Mouse (Mus musculus): ENCODE data around the gene Tmem219.
A peak's percentile ranks its signal among the peaks of the same experiment; 100 is the strongest.
"Not testable (repeated sequence)": the region's sequence is repeated elsewhere in the genome, so short reads cannot be mapped to it uniquely, and the experiment has no call there.

Gene Tmem219

GRCm38 (mm10) chr7:126921563-126921962 lies 1.2 kb downstream of the Tmem219 start:
- no peak for DNase-seq

DNA sequence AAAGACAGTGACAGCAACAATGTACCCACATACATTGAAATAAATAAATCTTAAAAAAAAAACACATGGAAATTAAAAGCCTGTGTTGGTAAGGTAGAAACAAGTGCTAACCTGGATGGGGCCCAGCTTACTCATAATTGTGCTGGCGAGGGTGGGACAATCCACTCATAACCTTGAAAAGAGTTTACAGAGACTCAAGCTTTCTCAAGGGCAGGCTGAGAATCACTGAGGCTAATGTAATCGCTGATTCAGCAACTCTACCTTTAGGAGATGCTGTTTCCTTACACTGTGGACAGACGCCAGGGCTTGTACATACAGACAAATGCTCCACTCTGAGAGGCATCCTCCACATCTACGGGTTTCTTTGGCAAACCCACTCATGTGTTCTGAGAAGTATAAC lies 2.7 kb downstream of the Tmem219 start:
- DNase-seq = no peak

GRCm38 (mm10) chr7:126918356-126918755 lies 4.4 kb downstream of the Tmem219 start:
- not testable (repeated sequence) for DNase-seq

DNA sequence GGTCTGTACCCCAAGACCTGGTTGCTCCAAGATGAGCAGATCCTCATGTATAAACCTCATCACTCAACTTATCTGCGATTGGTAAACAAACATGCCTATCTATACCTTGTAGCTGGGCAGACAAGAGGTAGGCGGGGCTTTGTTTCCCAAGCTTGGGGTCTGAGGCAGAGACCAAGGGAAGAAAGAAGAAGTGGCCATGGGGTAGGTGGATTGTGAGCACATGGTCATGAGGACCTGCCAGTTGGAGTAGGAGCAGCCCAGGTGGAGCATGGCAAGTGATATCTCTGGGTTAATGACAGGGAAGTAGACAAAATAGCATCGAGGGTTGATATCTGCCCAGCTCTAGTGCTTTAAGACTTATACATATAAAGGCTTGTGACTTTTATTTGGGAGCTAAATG lies 7.9 kb downstream of the Tmem219 start:
- no peak for DNase-seq

- no peak for DNase-seq
Measured at GRCm38 (mm10) chr7:126905590-126905989, 17.1 kb downstream of the Tmem219 start.

GRCm38 (mm10) chr7:126899781-126900180 lies 22.9 kb downstream of the Tmem219 start:
- DNase-seq = not testable (repeated sequence)

- DNase-seq = peak; percentile 99
Measured at GRCm38 (mm10) chr7:126898102-126898990, 24.4 kb downstream of the Tmem219 start.

DNA sequence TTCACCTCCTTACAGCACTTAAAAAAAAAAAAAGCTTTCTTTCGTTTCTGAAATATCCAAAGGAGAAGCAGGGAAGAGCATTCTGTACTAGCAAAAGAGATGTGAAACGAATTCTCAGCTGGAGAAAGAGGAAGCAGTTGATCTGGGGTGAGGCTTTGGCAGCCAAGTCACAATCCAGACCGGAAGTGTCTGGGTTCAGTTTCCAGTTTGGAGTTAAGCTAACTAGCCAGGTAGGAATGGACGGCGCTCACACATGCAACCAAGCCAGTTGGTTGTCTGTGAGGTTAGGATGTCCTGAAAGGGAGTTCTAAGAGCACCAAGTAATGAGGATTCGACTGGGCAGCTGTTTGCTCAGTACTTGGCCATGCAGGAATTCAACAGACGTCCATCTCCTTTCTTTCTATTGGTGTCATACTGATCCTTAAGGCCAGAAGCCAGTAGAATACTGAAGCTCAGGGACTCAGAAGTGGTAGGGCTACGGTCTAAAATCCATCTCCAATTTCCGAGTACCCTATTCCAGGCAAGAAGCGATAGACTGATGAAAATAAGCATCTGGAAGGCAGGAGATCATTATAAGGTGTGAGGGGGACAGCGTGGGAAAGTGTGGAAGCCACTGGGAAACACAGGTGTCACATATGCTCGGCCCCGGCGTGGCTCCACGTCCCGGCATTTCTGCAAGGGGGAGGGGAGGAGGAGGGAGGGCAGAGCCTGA lies 25.2 kb downstream of the Tmem219 start:
- peak; percentile 25 for DNase-seq

DNA sequence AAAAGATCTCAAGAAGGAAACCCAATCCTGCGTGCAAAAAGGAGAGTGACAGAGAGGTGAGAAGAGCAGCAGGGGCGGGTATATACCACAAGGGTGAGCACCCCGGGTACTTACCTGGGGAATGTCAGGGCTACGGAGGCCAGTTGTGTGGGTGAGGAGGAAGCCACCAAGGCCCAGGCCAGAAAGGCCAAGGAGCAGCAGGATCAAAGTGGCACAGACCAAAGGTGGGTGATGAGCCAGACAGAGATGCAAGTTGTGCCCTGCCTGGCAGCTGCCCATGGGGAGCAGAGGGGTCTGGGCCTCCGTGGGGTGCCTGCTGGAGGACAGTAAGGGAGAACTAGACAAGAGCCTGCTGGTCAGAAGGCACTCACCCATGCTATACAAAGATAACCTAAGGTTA lies 25.8 kb downstream of the Tmem219 start:
- DNase-seq = no peak

DNA sequence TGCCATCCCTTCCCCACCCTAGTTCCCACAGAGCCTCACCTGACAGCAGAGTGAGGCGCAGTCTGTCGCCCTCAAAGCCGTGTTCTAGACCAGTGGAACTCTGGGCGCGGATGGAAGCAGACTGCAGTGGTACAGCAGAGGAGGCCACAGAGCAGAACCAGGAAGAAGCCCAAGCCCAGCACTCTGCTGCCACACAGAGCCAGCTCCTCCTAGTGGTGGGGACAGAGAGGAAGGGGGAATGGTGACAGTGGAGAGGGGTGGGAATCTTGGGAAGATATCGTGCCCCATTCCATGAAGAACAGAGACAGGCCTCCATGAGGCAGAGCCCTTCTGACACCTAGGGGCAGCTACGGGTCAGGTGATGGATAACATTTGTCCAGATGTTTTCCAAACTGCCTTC lies 33.9 kb downstream of the Tmem219 start:
- DNase-seq = no peak

DNA sequence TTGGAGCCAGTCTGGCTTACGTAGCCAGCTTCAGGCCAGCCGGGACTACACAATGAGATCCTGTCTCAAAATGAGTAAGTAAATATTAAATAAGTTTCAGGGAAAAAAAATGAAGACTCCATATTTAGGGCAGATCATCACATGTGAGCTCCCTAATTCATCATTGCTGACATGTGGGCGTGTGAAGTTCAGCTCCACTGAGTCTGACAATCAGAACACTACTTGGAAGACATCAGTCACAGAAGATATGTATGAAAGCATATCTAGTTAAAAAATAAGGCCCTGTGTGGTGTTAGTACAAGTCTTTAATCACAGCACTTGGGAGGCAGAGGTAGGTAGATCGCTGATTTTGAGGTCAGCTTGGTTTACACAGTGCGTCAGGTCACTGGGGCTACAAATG lies 35.4 kb downstream of the Tmem219 start:
- no peak for DNase-seq

GRCm38 (mm10) chr7:126884286-126885164 lies 38.2 kb downstream of the Tmem219 start, which contains the start of gene Taok2:
Gene Taok2, minus strand, starts transcription at chr7:126884703.
- peak; percentile 99 for DNase-seq

- peak; percentile 42 for DNase-seq
Measured at GRCm38 (mm10) chr7:126883731-126884181, 39.0 kb downstream of the Tmem219 start.

GRCm38 (mm10) chr7:126881040-126881439 lies 41.7 kb downstream of the Tmem219 start:
- no peak for DNase-seq

DNA sequence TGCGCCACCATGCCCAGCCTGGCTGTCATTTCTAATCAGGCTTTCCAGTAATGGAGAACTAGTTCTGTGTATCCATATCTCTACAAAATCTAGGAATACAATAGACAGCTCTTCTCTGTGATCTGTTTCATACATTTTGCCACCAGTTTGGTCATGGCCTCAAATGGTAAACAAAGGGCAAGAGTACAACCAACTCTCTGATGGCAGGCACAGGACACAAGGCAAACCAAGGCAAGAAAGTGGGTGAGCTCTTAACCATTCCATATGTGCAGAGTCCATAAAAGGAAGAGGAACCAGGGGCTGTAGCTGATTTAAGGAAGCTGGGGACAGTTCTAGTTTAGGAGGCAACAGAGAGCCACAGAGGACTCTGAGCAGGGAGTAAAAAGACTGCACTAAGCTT lies 45.5 kb downstream of the Tmem219 start:
- DNase-seq = no peak

- no peak for DNase-seq
Measured at GRCm38 (mm10) chr7:126870520-126870891, 52.2 kb downstream of the Tmem219 start.

DNA sequence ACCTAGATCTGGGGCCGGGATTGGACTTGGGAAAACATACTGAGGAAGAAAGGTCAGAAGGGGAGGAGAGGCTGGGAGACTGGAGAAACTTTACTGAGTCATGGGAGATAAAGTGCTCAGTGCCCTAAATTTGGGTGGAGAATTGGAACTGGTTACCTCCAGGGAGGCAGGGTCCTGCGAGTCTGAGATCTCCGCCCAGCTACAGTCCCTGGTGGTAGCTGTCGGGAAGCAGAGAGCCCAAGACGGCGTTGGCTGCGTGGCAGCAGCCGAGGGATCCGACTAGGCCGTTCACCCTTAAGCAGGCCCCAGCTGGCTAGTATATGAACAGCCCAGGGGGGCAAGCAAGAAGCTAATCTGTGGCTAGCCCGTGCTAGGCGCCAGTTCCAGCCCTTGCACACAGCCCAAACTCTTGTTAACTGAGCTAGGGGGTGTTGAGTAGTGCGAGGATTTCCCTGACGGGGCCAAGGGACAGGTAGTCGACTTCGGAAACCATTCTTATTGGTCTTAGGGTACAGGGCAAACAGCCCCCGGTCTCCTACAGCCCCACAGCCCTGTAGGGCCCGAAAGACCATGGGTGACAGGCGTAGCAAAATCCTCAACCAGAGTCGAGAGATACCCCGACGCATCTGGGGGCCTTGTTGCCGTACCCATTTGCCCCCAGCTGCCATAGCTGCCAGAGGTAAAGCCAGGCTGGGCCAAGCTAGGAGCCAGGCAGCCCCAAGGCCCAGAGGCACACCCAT lies 52.8 kb downstream of the Tmem219 start:
- DNase-seq = no peak

DNA sequence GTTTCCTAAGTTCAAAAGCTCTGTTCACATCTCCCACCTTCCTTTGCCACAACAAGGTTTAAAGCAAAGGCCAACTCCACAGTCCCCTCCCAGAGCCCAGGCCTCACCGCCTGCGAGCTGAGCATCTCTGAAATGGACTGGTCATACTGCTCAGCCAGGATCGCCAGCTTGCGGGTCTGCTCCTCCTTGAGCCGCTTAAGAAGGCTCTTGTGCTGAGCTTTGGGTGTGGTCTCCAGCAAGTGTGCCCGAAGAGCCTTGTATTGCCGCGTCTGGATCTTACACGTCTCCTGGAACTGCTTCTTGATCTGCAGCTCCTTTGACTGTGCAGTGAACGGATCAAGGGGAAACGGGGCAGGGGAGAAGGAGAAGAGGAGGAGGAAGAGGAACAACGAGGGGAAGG lies 54.7 kb downstream of the Tmem219 start:
- DNase-seq = no peak

DNA sequence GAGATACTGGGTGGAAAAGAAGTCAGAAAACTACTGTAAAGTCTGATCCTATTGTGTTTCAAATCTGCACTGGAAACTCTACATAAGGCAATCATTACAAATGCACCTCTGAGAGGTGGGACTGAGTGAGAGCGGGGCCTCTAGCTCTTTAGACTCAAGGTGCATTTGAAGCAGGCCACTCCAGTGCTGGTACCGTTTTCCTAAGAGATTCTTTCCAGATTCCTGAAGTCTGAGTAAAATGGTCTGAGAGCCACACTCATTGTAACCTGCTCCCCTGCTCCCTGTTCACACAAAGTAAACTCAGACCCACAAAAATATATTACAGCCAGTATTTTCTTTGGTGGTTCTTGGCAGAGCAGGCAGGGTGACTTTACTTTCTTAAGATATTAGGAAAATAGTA lies 55.2 kb downstream of the Tmem219 start:
- no peak for DNase-seq

GRCm38 (mm10) chr7:126863791-126864190 lies 58.9 kb downstream of the Tmem219 start:
- no peak for DNase-seq

DNA sequence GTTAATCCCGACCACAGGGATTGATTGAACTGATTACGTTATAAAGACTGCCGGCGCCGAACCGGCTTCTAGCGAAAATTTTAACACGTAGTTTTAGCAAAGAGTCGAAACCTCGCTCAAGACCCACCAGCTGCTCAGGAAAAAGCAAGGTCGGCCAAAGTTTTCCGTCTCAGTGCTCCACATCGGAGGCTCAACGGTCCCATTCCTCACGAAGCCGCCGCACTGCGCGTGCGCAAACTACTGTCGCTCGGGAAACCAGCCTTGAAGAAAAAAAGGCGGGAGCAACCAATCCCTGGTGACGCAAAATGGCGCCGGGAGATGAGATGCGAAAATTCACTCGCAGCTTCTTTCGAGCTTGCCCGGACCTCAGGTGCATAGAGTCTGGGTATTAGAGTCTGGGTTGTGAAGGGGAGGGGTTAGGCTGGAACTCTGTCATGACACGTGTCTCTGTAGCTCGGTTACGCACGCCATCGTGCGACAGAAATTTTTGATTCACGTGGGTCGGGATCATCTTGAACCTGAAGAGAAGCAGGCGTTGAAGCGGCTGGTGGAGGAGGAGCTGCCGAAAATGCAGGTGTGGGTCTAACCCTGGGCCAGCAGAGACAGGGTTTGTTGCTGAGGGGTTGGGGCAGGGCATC lies 60.5 kb downstream of the Tmem219 start, which contains the start of gene Ino80e:
TSS of gene Ino80e (minus strand) at position 231 of the 638 bp plus-strand sequence.
- peak; percentile 95 for DNase-seq
